Mouse (Mus musculus) cerebellum, adult 2 months (tissue): ENCODE measurements around the gene Tln2. TPM values are rescaled to one million over a fixed set of nuclear protein-coding genes. Genes with fewer than 3 reads are reported as not detected.
A peak's percentile ranks its signal among the peaks of the same experiment; 100 is the strongest.

Experiments used
- DNase-seq, 2 experiments: peaks; one replicate each; pipeline ENCODE4 v3.0.0; 2021
- H3K27ac ChIP-seq: fragments of 200-500 bp; 2 replicates; pipeline ENCODE4 v1.5.1; 2012; ENCODE audit warnings: low read length, control low read depth, inconsistent platforms; ENCODE audit not compliant: insufficient read depth
- H3K27me3 ChIP-seq: fragments of 200-500 bp; 2 replicates; pipeline ENCODE4 v1.6.1; 2012; ENCODE audit warnings: inconsistent platforms, mild to moderate bottlenecking, low read length, moderate library complexity; ENCODE audit not compliant: control insufficient read depth, insufficient read depth
- H3K4me1 ChIP-seq: fragments of 200-500 bp; 2 replicates; pipeline ENCODE4 v1.6.1; 2011; ENCODE audit warnings: low read length; ENCODE audit not compliant: control insufficient read depth, insufficient read depth
- H3K4me3 ChIP-seq: fragments of 200-500 bp; replicated peaks from 2 replicates; pipeline ENCODE3; 2011; ENCODE audit warnings: mild to moderate bottlenecking, low read depth, low read length, control low read depth; ENCODE audit not compliant: insufficient read depth
- CTCF ChIP-seq: fragments of 200-500 bp; IDR thresholded peaks from 2 replicates; pipeline ENCODE4 v1.5.1; 2011; ENCODE audit warnings: low read depth, mild to moderate bottlenecking, control low read depth, low read length, moderate library complexity, borderline replicate concordance; ENCODE audit not compliant: insufficient read depth
- POLR2A ChIP-seq: fragments of 200-500 bp; IDR thresholded peaks from 2 replicates; pipeline ENCODE4 v1.6.1; 2011; ENCODE audit warnings: low read length, control low read depth, borderline replicate concordance; ENCODE audit not compliant: insufficient read depth
- WGBS: fragments of 180-500 bp; shearing (Covaris S2); methylation state at CpG from one replicate; pipeline ENCODE4 v1.1.7; 2018; 5-methylcytosine and 5-hydroxymethylcytosine counted together
- polyA plus RNA-seq: library from polyadenylated mRNA; depleted of rRNA; stranded (reverse); fragments of >200 nt; gene quantifications from 2 replicates; pipeline ENCODE4 v1.2.3, GENCODE M21; 2012

Tln2 gene
- polyA plus RNA-seq, 1 experiment = 28.7 TPM

- no peak overlapping the region for H3K4me3 ChIP-seq
- no peak for DNase-seq
- WGBS = 80% methylated on average over 7 of the region's 7 CpGs
- TF ChIP-seq CTCF (no peak), POLR2A (no peak)
- H3K27ac ChIP-seq = no peak overlapping the region
- no peaks in the 10 kb centered on the region for H3K27me3 ChIP-seq
- no peaks in the 10 kb centered on the region for H3K4me1 ChIP-seq
Measured at GRCm38 (mm10) chr9:67404736-67405135, 154.8 kb downstream of the Tln2 start.

GRCm38 (mm10) chr9:67399563-67399962 lies 159.9 kb downstream of the Tln2 start:
- no peak for DNase-seq
- Histone ChIP-seq H3K27ac (no peak overlapping the region), H3K4me3 (no peak overlapping the region), H3K4me1 (no peaks in the 10 kb centered on the region), H3K27me3 (no peaks in the 10 kb centered on the region)
- 88% methylated on average over 6 of the region's 6 CpGs for WGBS
- TF ChIP-seq CTCF = no peak
- TF ChIP-seq POLR2A = no peak

GRCm38 (mm10) chr9:67397756-67398155 lies 161.7 kb downstream of the Tln2 start:
- no peak for TF ChIP-seq CTCF
- no peak for TF ChIP-seq POLR2A
- DNase-seq = no peak
- H3K4me3 ChIP-seq = no peak overlapping the region
- H3K27ac ChIP-seq = no peak overlapping the region
- no peaks in the 10 kb centered on the region for H3K4me1 ChIP-seq
- H3K27me3 ChIP-seq = no peaks in the 10 kb centered on the region
- WGBS = 81% methylated on average over 3 of the region's 3 CpGs

GRCm38 (mm10) chr9:67396446-67396845 lies 163.1 kb downstream of the Tln2 start:
- TF ChIP-seq CTCF (no peak), POLR2A (no peak)
- no peak for DNase-seq
- no peaks in the 10 kb centered on the region for H3K27me3 ChIP-seq
- no peak overlapping the region for H3K4me3 ChIP-seq
- H3K4me1 ChIP-seq = no peaks in the 10 kb centered on the region
- WGBS = 98% methylated on average over 3 of the region's 3 CpGs
- H3K27ac ChIP-seq = no peak overlapping the region

GRCm38 (mm10) chr9:67384028-67384590 lies 175.4 kb downstream of the Tln2 start:
- no peak for DNase-seq
- WGBS = 85% methylated on average over 9 of the region's 9 CpGs
- TF ChIP-seq POLR2A (no peak), CTCF (no peak)
- Histone ChIP-seq H3K27me3 (no peaks in the 10 kb centered on the region), H3K27ac (no peak overlapping the region), H3K4me1 (no peaks in the 10 kb centered on the region), H3K4me3 (no peak overlapping the region)

GRCm38 (mm10) chr9:67380095-67380494 lies 179.4 kb downstream of the Tln2 start:
- no peak overlapping the region for H3K4me3 ChIP-seq
- peak in 1 of 2 experiments; percentile 4 for DNase-seq
- no peaks in the 10 kb centered on the region for H3K4me1 ChIP-seq
- WGBS = 51% methylated on average over 5 of the region's 5 CpGs
- TF ChIP-seq POLR2A (no peak), CTCF (no peak)
- no peaks in the 10 kb centered on the region for H3K27me3 ChIP-seq
- H3K27ac ChIP-seq = no peak overlapping the region

GRCm38 (mm10) chr9:67378772-67379171 lies 180.7 kb downstream of the Tln2 start:
- Histone ChIP-seq H3K4me3 (no peak overlapping the region), H3K4me1 (no peaks in the 10 kb centered on the region), H3K27ac (no peak overlapping the region), H3K27me3 (no peaks in the 10 kb centered on the region)
- no peak for DNase-seq
- WGBS = 93% methylated on average over 5 of the region's 5 CpGs
- TF ChIP-seq CTCF (no peak), POLR2A (no peak)

GRCm38 (mm10) chr9:67368078-67368477 lies 191.4 kb downstream of the Tln2 start:
- no peaks in the 10 kb centered on the region for H3K27me3 ChIP-seq
- no peak for DNase-seq
- WGBS = 97% methylated on average over 3 of the region's 3 CpGs
- H3K4me3 ChIP-seq = no peak overlapping the region
- H3K27ac ChIP-seq = no peak overlapping the region
- H3K4me1 ChIP-seq = no peaks in the 10 kb centered on the region
- TF ChIP-seq POLR2A = no peak
- no peak for TF ChIP-seq CTCF
